Mouse (Mus musculus) bone marrow macrophage, adult 2 months (primary cell): ENCODE measurements around the gene Spef2. TPM values are rescaled to one million over a fixed set of nuclear protein-coding genes. Genes with fewer than 3 reads are reported as not detected.
"Not testable (repeated sequence)": the region's sequence is repeated elsewhere in the genome, so short reads cannot be mapped to it uniquely, and the experiment has no call there.

Experiments used
- H3K27ac ChIP-seq: 2 replicates; pipeline ENCODE4 v1.5.1; 2012; ENCODE audit warnings: low read depth, low read length; ENCODE audit not compliant: insufficient read depth
- H3K4me1 ChIP-seq: 2 replicates; pipeline ENCODE4 v1.6.1; 2012; ENCODE audit warnings: low read length; ENCODE audit not compliant: control insufficient read depth, insufficient read depth
- H3K4me3 ChIP-seq: 2 replicates; pipeline ENCODE4 v1.5.1; 2012; ENCODE audit warnings: mild to moderate bottlenecking, low read length, moderate library complexity; ENCODE audit not compliant: insufficient read depth
- CTCF ChIP-seq: IDR thresholded peaks from 2 replicates; pipeline ENCODE4 v1.5.1; 2012; ENCODE audit warnings: low read depth, mild to moderate bottlenecking, low read length, moderate library complexity
- POLR2A ChIP-seq: IDR thresholded peaks from 2 replicates; pipeline ENCODE4 v1.6.1; 2012; ENCODE audit warnings: mild to moderate bottlenecking, low read depth, low read length, borderline replicate concordance
- polyA plus RNA-seq: library from polyadenylated mRNA; stranded (reverse); fragments of >200 nt; gene quantifications from 2 replicates; pipeline ENCODE4 v1.2.4, GENCODE M21; 2012; ENCODE audit not compliant: missing spikeins, insufficient read depth, insufficient read length

The Spef2 gene
- polyA plus RNA-seq, 1 experiment: 0.19 TPM

GRCm38 (mm10) chr15:9677343-9678036 is 71.2 kb downstream of the Spef2 start:
- no peaks in the 10 kb centered on the region for H3K4me1 ChIP-seq
- H3K4me3 ChIP-seq: no peak overlapping the region
- H3K27ac ChIP-seq: no peak overlapping the region
- TF ChIP-seq CTCF (no peak), POLR2A (no peak)

GRCm38 (mm10) chr15:9668575-9668974 is 80.1 kb downstream of the Spef2 start:
- peaks cover 6% of the 10 kb centered on the region; the same call in 1 of the 2 replicates for H3K4me1 ChIP-seq
- no peak overlapping the region for H3K27ac ChIP-seq
- no peak overlapping the region for H3K4me3 ChIP-seq
- TF ChIP-seq CTCF: no peak
- no peak for TF ChIP-seq POLR2A

- not testable (repeated sequence) for H3K4me1 ChIP-seq, H3K4me3 ChIP-seq, H3K27ac ChIP-seq
Observed at GRCm38 (mm10) chr15:9664948-9665347, 83.7 kb downstream of the Spef2 start.

- TF ChIP-seq CTCF (no peak), POLR2A (no peak)
- Histone ChIP-seq H3K27ac (no peak overlapping the region), H3K4me3 (no peak overlapping the region), H3K4me1 (peaks cover 3% of the 10 kb centered on the region; the same call in 1 of the 2 replicates)
Observed at GRCm38 (mm10) chr15:9661215-9661614, 87.5 kb downstream of the Spef2 start.

GRCm38 (mm10) chr15:9634471-9634870 is 114.2 kb downstream of the Spef2 start:
- no peak for TF ChIP-seq CTCF
- no peak for TF ChIP-seq POLR2A
- H3K4me3 ChIP-seq: no peak overlapping the region
- no peak overlapping the region for H3K27ac ChIP-seq
- H3K4me1 ChIP-seq: 0 out of 2 replicates have a peak, but pooled peaks cover 2% of the 10 kb centered on the region

GRCm38 (mm10) chr15:9631657-9632056 is 117.0 kb downstream of the Spef2 start:
- no peak overlapping the region for H3K27ac ChIP-seq
- no peak for TF ChIP-seq POLR2A
- TF ChIP-seq CTCF: no peak
- no peak overlapping the region for H3K4me3 ChIP-seq
- H3K4me1 ChIP-seq: peaks cover 7% of the 10 kb centered on the region

GRCm38 (mm10) chr15:9629660-9630059 is 119.0 kb downstream of the Spef2 start:
- TF ChIP-seq POLR2A (no peak), CTCF (no peak)
- no peak overlapping the region for H3K4me3 ChIP-seq
- H3K27ac ChIP-seq: peak overlapping the region; percentile 78
- H3K4me1 ChIP-seq: peaks cover 7% of the 10 kb centered on the region

GRCm38 (mm10) chr15:9624619-9625018 is 124.0 kb downstream of the Spef2 start:
- Histone ChIP-seq H3K27ac (no peak overlapping the region), H3K4me1 (peaks cover 5% of the 10 kb centered on the region), H3K4me3 (no peak overlapping the region)
- TF ChIP-seq POLR2A (no peak), CTCF (no peak)

- Histone ChIP-seq H3K4me1 (no peaks in the 10 kb centered on the region), H3K4me3 (no peak overlapping the region), H3K27ac (no peak overlapping the region)
- no peak for TF ChIP-seq CTCF
- no peak for TF ChIP-seq POLR2A
Observed at GRCm38 (mm10) chr15:9608177-9608576, 140.5 kb downstream of the Spef2 start.

- H3K4me3 ChIP-seq: no peak overlapping the region
- TF ChIP-seq POLR2A (no peak), CTCF (no peak)
- peaks cover 7% of the 10 kb centered on the region; the same call in 1 of the 2 replicates for H3K4me1 ChIP-seq
- no peak overlapping the region for H3K27ac ChIP-seq
Observed at GRCm38 (mm10) chr15:9600088-9600455, 148.6 kb downstream of the Spef2 start.
